Mouse (Mus musculus) megakaryocyte progenitor cell, adult 5-6 weeks (primary cell): ENCODE data around the gene Fam240b. TPM values are rescaled to one million over a fixed set of nuclear protein-coding genes. Genes with fewer than 3 reads are reported as not detected.

ENCODE experiments used
- ATAC-seq: replicated peaks from 2 replicates; pipeline ENCODE4 v1.8.0; 2016; ENCODE audit warnings: mild to moderate bottlenecking, moderate TSS enrichment, inconsistent platforms; ENCODE audit not compliant: poor library complexity
- total RNA-seq, 2 experiments: library from RNA; stranded (forward) in 1 of 2; stranded (reverse) in 1 of 2; fragments of 157-497, 149-512 nt in 1 of 2; fragments of 200-1000 nt in 1 of 2; gene quantifications; 2 replicates each; pipeline versions ENCODE4 v1.2.3 to v1.2.4; 2015 to 2017

Gene Fam240b
- total RNA-seq (2015) (not detected in 2 replicates), total RNA-seq (2017) (not detected in 2 replicates)

DNA sequence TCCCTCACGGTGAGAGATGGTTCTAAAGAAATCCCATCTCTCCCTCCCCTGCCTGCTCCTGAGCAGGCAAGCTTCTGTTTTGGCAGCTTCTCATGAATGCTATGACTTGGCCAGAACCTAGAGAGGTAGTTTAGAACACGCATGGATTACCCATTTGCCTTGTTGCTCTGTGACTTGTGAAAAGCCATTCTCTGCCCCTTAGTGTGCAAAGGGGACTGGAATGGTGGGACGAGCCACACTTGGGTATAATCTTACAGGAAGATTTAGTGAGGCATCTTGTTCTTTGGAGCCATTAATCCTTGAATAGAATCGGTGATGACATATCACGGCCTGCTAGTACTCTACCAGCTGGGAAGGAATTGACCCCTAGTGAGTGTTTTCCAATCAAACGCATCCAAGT is at the start of gene Fam240b:
TSS of gene Fam240b (minus strand) at position 101 of the 400 bp plus-strand sequence.
- no peak for ATAC-seq

DNA sequence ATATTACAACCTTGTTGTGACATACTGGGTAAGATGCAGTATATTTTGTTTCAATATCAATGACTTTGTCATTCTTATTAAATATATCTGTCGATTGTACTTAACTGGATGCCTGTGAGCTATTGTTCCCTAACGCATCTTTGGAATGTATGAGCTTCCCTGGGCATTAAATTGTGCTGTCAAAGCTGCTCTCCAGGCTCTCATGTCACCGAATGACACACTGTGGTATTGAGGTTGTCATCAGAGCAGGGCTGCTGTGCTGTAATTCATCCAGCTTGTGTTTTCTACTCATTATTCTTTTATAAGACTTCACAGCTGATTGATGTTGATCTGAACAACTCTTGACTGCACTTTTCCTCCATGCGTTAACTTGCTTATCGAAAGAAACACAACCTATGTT is 32.5 kb upstream of the Fam240b start:
- ATAC-seq, result no peak

DNA sequence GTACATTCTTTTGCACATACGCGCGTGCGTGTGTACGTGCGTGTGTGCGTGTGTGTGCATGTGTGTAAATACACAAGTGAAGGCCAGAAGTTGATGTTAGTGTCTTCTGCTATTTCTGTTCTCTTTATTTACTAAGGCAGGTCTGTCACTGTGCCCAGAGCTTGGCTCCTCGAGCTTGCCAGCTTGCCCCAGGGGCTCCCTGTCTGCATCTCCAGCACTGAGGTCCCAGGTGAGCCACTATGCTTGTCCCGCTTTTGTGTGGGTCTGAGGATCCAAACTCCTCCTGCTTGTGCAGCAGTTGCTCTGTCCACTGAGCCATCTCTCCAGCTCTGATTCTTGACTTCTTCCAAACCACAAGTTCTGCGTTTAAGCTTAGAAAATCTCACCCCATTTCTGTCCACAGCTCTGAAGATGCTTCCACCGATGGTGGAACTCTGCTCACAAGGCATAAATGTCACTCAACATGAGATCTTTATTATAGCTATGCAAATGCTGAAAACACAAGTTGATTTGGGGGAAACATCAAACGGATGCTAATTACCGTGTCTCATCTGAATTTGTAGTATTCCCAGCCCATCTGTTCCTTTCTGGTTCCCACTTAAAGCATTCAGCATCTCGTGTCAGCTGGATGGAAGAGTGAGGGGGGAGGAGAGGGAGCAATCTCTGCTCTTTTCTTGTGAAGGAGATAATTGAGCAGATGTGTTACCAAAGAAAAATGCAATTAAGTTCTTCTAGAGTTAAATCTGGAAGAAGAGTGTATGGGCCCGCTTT is 29.1 kb upstream of the Fam240b start:
- ATAC-seq, result no peak

DNA sequence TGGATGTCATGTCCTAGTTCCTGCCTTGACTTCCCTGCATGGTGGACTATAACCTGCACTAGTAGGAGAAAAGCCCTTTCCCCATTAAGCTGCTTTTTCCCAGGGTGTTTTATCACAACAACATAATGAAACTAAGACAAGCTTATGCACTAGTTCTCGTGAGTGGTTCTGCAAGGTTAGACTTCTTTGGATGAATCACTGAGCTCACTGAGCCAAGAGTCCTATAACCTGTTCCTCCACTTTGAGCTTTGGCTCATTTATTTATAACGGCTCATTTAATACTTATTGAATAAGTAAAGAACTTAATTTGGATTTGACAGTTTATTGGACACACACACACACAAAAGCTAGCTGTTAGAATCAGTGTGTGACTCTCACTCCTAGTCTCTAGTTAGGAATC is 16.7 kb upstream of the Fam240b start:
- no peak for ATAC-seq

DNA sequence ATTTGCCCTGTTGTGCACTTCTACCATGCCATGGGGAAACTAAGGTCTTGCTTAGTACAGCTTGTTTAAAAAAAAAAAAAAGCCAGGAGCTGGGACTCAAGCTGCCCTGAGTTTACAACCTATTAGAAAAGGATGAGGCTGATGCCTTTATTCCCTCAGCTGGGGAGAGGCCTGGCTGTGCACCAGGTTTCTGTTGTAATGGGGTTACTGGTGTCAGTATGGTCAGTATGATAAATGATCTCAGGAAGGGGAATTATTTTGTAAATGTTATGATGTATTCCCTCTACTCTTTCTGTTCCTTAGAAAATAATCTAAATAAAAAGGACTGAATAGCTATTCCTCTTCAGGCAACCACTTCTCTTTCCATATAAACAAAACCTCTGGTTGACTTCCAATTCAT is 14.0 kb upstream of the Fam240b start:
- ATAC-seq, result no peak

DNA sequence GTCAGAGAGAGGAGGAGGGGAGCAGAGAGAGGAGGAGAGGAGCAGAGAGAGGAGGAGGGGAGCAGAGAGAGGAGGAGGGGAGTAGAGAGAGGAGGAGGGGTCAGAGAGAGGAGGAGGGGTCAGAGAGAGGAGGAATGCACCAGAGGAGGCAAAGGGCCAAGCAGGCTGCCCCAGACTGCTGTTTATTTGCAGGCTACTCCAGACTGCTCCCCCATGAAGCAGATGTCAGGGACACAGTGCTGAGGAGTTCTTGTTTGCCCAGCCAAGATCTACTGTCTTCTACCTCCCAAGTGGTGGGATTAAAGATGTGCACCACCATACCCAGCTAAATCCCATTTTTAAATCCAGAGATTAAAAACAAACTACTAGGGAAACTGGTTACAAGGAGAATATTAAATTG is 9.8 kb upstream of the Fam240b start:
- no peak for ATAC-seq

DNA sequence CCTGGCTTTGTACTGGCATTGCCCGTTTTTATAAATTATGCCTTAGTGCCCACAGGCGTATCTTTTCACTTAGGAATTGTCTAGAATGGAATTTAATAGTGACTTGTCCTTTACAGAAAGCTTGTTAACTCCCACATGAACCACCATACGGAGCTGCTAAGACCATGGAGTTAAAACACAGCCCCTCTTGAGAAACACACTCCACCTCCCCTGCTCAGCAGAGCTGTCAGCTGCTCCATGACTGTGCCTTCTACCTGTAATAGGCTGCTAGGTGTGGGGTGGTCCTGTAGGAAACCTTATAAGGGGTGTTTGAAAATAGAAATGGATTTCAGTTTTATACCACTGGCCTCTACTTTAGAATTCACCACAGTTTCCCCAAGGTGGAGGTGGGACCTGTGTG is 5.2 kb upstream of the Fam240b start:
- no peak for ATAC-seq

DNA sequence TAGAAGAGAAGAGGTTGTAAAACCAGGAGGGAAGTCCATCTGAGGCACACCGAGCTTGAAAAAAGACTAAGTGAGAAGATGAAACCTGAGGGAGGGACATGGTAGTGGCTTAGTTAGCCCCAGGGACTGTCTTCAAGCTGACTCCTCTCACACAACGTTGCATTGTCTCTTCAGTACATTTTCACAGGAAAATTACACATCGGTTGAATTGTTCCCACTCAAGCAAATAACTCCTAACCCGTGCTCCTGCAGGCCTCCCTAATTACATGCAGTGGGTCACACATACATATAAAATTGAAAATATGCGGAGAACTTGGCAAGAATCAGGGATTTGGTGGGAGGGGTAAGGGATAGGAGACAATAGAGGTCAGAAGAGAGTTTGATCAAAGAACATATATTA is 4.0 kb downstream of the Fam240b start:
- no peak for ATAC-seq

DNA sequence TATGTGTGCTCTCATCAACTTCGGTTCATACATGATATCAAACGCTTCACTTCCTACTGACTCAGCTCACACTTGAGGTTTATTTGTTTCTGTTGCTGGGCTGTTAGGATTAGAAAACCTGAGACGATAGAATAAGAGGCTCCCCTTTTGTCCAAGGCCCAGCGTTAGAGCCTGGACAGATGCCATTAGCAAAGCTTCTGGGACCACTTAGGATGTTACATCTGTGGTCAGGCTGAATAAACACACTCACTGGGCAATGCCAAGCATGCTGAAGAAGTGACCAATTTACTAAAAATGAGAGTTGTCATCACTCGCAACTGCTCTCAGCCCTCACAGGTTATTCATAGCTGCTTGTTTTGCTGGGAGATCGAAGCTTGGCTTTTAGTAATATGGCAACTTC is 7.7 kb downstream of the Fam240b start:
- no peak for ATAC-seq

DNA sequence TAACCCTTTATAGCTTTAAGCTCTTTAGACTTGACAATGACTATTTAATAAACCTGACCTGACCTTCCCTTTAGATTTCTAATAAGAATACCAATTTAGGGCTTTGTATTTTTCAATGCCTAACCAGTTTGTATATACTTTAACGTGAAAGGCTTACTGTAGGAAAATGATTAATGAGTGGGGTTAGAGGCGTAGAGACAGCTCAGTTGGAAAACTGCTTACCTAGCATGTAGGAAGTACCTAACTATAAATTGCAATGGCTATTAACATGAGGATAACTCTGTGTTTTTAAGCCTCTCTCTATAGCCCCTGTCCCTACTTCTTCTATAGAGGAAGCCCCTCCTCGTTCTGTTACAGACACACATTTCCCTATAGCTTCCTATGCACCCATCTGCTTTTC is 17.6 kb downstream of the Fam240b start:
- ATAC-seq, result no peak

DNA sequence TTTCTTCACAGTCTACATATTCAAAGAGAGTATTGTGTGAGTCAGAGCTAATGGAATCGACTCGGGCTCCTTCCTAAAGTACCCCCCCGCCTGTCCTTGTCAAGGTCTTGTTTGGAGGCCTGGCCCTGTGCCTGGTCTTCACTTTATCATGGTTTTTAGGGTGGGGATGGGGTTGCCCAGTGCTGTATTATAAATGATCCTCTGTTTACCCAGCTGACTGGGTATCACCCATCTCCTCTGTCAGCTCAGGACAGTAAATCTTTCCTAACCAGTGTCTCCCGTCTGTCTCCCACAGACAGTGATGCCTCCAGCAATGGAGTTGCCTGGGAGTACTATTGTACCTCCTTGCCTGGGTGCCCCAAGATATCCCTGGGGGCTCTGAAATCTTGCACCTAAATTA is 19.6 kb downstream of the Fam240b start:
- ATAC-seq, result no peak

DNA sequence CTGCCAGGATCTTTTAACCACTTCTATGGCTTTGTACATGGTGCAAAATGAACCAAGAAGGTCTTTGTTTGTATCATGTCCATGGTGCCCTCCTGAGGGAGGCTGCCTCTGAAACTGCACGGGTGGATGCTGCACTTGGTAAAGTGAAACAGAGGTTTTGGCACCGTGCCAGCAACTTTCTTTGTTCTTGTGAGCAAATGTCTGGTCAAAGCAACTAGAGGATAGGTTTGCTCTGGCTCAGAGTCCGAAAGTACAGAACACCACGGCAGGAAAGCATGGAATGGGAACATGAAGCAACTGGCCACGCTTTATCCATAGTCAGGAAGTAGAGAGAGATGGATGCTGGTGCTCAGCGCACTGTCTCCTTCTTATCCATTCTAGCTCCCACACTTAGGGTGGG is 29.7 kb downstream of the Fam240b start:
- ATAC-seq, result no peak

DNA sequence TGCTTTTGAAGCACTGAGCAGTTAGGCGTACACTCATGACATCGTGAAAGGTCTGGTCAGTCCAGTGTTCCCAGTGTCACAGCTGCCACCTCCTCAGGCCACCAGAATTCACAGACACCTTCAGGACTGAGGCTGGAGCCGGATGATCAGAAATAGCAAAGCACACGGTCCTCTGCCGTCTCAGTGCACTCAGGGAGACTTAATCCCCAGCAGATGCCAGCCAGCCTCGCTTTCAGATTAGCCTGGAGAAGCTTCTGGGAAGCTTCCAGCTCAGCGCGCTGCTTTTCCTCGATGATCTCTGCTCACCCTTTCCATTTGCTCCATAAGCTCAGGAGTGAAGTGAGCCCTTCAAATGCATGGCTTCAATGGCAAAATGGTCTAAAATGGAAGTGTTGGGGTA is 32.4 kb downstream of the Fam240b start:
- no peak for ATAC-seq

DNA sequence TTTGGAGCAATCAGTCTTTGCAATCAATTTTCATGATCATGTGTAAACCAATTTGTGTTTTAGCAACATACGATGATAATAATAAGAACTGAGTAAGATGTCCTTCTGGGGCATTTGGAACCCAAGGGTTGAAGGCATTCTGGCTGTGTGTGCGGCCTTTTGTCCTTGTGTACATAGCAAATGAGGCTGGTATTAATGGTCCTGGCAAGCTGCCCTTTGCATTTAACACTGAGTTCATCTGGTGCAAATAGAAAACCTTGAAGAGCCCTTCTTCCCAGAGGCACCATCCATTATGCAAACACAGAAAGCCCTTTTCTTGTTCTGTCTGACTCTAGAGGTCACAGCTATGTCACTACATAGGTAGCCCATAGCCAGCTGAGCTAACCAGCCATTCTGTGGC is 35.0 kb downstream of the Fam240b start:
- ATAC-seq, result no peak

DNA sequence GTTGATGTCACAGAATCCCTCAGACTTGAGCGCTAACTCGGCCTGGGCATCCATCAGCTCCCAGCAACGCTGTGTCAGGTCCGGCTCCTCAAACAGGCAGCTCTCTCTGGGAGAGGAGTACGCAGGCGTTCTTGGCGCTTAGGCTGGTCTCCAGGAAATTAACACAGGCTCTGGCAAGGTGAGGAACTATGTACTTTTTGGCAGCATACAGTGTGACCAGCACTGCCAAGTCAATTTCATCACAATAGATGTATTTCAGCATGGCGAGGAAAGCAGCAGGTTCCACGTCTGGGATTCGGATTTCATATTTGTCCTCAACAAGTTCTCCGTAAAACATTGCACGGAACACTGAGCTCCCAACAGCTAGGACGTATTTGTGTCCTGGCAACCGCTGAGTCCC is 39.4 kb downstream of the Fam240b start:
- no peak for ATAC-seq

DNA sequence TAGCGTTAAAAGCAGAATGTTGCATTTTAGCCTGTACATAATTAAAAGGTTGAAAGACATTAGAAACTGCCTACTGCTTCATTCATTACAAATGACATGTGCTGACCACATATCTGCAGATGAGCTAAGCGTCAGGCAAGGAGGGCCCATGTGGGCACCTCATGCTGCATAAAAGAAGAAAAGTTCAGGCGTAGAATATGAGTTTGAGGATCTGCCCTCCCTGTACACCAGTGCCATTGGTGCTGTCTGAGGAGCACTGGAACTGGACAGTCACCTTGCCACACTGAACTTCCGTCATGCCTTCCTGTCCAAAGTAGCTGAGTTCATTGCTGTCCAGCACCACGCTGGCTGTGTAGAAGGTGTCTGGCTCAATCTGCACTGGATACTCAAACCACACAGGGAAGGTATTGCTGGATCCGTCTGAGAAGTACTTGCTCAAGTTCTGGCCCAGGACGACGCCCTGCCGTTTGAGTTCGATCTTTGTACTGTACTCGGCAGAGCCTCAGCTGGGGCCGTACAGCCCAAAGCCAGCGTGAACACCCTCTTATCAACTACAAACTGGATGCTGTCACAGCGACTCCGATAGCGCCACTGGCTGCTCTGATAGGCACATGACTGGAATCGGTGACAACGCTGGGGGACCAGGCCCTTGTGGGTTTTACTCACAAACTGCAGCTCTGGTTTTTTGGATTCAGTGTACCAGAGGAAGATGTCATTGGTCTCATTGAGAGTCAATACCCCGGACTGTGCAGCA is 40.2 kb downstream of the Fam240b start:
- ATAC-seq, result peak; percentile 60; the same call in 1 of the 2 replicates

DNA sequence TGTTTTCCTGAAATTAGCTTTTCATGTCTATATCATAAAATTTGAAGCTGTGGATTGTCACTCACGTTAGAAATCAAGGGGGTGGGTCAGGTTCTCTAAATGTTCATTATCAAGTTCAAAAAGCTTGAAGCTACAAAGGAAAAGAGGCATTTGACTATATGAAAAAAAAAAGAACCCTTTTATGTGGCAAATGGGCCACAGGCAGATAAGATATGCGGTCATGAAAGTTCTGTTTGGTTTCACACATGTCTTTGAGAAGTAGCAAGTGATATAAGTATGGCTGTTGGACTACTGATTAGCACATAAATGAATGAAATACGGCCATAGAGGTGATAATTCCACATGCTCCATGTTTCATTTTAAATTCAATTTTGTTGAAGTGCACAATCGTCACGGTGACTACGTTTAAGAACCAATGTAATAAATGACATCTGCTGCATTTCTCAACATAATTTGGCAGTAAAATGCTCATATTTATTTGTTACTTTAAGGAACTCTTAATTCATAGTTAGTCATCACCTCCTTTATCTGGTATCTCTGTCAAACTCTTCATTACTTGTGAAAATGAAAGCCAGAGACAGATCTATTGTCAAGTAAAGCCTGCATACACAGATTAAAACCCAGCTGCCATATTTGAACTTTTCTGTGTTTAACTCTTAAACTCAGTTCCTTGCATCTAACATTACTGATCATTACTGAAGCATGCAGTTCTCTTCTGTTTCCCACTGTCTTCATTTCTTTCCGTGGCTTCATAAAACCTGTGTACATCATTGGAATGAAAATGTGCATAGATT is 47.4 kb downstream of the Fam240b start:
- ATAC-seq, result peak; percentile 89

DNA sequence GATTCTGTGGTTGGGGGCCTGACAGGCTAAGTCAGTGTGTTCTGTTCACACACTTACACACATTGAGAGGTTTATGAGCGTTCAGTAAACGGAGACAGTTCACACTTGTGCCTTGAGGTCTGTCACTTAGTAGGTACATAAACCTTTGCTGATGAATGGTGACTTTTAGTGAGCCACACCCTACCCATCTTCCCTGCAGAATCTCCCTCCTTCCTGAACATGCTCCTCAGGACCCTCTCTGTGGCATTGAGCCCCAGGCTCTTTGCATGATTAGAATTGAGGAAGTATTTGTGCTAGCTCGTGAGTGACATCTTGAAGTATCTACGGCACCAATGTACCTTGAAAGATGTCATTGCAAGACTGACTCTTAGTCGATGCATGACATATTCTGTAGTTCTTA is 48.9 kb downstream of the Fam240b start:
- no peak for ATAC-seq

DNA sequence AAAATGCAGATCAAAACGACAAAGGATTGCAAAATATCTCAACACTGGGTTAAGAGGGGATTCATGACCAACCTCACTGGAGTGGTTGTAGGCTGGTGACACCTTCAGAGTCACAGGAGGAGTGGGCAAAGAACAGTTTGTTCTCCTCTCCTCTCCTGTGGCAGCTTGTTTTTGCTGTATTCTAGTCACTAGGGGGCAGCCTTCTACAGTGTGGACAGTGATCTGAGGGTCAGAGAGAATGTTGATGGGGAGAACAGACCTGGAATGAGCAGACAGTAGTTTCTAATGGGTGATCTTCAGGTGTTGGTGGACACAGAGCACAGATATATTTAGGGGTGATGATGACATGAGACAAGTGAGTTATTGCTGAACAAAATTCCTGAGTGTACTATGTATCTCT is 49.6 kb downstream of the Fam240b start:
- ATAC-seq, result peak; percentile 63

DNA sequence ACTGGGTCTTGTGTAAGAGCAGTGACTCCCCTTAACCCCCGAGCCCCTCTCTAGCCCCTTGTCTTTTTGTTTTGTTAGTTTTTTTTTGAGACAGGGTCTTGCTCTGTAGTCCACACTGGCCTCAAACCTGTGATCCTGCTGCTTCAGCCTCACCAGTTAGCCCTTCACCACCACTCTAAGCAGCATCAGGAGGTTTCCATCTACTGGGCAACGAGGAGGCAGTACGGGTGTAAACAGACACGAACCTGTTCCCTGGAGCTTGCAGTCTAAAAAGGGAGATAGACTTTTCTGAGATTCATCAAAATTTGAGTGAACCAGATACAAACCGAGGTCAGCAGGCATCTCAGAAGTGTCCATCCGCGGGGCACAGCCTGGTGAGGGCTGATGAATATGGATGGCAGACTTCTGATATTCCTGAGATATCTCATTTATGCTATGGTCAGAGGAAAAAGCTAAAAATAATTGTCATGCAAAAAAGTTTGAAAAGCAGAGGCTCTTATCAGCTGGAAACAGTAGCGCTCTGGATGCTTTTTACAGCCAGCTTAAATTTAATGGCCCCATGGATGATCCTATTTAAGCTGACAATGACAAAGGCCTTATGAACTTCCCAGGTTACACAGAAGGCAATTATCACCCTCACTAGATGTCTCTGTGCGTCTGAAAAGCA is 52.2 kb downstream of the Fam240b start:
- no peak for ATAC-seq

DNA sequence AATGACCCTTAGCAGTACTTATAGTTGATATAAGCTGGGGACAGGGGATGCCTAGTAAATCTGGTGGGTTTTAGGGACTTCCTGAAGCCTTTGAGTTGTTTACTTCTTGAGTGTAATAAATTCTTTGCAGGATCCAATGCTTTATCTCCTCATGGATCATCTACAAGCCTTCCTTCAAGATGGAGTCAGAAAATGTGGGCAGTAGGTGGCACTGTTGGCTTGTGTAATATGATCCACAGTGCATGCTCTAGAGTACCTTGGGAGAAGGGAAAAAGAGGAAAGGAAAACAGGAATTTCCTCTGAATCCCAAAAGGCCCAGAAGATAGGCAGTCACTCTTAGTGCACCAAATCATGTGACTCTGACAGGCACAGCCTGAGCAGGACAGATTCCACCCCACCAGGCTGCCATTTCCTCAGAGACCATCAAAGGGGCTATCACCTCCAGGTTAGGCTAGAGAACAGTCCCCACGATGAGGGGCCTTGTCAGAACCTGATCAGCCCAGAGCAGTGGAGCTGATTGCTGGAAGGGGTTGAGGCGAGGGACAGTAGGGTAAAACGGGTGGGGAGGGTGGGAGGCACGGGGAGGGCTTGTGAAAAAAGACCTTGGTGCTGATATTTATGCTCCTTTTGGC is 54.2 kb downstream of the Fam240b start:
- ATAC-seq, result peak; percentile 30; the same call in 1 of the 2 replicates
